Mouse (Mus musculus): ENCODE measurements at regions not wholly inside any gene's neighbourhood (a gene's known extent, or its start where the extent isn't known, plus 50 kb on each side); places are given as distances from the start of the nearest gene placed in this dataset.

DNA sequence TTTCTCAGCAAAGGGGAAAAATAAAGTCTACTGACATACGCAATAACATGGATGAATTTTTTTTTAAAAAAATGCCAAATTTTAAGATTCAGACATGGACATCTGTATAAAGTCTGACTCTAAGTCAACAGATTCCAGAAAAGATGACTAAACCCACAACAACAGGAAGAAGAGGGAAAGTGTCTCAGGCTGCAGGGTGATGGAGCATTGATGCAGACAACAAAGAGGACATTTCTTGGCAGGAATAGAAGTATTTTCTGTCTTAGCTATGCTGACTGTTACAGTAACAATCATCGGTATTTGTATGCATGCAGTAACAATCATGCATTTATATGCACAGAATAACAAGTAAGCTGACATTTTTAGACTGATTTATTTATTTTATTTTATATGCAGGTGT lies 139.5 kb downstream of the S1pr1 start:
- no peak overlapping the region for H3K27ac ChIP-seq
- ATAC-seq (no peak), DNase-seq (ENCODE audit: low spot score) (no peak)
- WGBS: 89% methylated on average over 2 of the region's 2 CpGs
- no peak overlapping the region for H3K4me3 ChIP-seq (ENCODE audit: low read length)
- no peaks in the 10 kb centered on the region for H3K27me3 ChIP-seq (ENCODE audit: insufficient read depth, low read length)
- no peak overlapping the region for H3K9ac ChIP-seq (replicated peaks; ENCODE audit: low read length)
- no peaks in the 10 kb centered on the region for H3K36me3 ChIP-seq (ENCODE audit: insufficient read depth, low read length)
- no peak overlapping the region for H3K4me2 ChIP-seq (ENCODE audit: low read depth, low read length)
- TF ChIP-seq CTCF (IDR thresholded peaks at IDR 0.05; ENCODE audit: low read depth): no peak
- H3K4me1 ChIP-seq (ENCODE audit: insufficient read depth, low read length): no peaks in the 10 kb centered on the region
- no peaks in the 10 kb centered on the region for H3K9me3 ChIP-seq (ENCODE audit: low read length)

DNA sequence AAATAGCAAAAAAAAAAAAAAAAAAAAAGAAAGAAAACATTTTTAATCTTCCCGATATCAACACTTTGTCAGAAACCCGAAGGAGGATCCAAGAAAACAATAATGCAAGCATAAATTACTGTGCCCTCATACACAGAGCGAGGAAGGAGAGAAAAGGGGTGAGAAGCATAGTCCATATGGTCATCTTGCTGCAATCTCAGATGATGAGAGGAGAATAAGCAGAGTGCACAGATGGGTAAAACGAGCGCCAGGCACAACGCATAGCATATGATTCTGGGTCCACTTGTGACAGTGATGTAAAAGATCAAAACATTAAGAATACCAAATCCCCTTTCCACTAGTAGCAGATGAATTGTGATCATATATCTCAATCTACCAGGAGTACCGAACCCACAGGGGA lies 152.1 kb downstream of the S1pr1 start:
- Histone ChIP-seq H3K4me3 (ENCODE audit: low read length) (no peak overlapping the region), H3K27ac (no peak overlapping the region), H3K9ac (replicated peaks; ENCODE audit: low read length) (no peak overlapping the region), H3K9me3 (ENCODE audit: low read length) (no peaks in the 10 kb centered on the region), H3K4me2 (ENCODE audit: low read depth, low read length) (no peak overlapping the region), H3K36me3 (ENCODE audit: insufficient read depth, low read length) (no peaks in the 10 kb centered on the region), H3K4me1 (ENCODE audit: insufficient read depth, low read length) (no peaks in the 10 kb centered on the region), H3K27me3 (ENCODE audit: insufficient read depth, low read length) (no peaks in the 10 kb centered on the region)
- TF ChIP-seq CTCF (IDR thresholded peaks at IDR 0.05; ENCODE audit: low read depth): no peak
- ATAC-seq (no peak), DNase-seq (ENCODE audit: low spot score) (no peak)
- WGBS: 88% methylated on average over 7 of the region's 7 CpGs

DNA sequence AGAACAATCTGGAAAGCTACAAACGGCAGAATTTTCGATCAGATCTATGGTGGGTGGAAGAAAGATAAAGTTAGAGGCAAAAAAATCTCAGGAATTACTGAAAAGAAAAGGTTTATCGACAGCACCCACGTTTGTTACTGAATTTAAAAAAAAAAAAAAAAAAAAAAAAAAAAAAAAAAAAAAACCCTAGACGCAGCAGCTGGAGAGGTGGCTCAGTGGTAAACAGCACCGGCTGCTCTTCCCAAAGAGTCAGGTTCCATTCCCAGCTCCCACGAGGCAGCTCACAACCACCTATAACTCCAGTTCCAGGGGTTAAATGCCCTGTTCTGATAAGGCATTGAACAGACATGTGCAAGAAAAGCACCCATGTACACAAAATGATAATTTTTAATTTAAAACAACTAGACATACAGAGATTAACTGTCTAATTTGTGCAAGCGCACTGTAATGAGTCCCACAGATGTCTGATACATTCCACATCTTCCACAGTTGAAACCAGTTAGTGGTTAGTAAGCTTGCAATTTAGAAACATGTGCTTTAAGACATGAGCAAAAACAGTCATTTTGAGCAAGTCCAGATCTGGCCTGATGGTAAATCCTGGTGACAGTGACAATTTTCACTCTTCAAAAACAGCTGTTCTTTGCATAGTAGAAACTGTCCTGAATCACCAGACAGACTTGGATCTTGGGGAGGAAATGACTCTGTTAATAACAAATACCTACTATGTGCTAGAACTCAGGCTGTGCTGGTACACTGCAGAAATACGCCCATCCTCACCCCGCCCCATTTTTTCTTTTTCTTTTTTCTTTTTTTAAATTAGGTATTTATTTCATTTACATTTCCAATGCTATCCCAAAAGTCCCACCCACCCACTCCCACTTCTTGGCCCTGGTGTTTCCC lies 159.8 kb downstream of the S1pr1 start:
- Histone ChIP-seq H3K27ac (no peak overlapping the region), H3K9me3 (ENCODE audit: low read length) (no peaks in the 10 kb centered on the region), H3K36me3 (ENCODE audit: insufficient read depth, low read length) (no peaks in the 10 kb centered on the region), H3K9ac (replicated peaks; ENCODE audit: low read length) (no peak overlapping the region), H3K27me3 (ENCODE audit: insufficient read depth, low read length) (no peaks in the 10 kb centered on the region), H3K4me2 (ENCODE audit: low read depth, low read length) (no peak overlapping the region), H3K4me3 (ENCODE audit: low read length) (no peak overlapping the region), H3K4me1 (ENCODE audit: insufficient read depth, low read length) (no peaks in the 10 kb centered on the region)
- 85% methylated on average over 10 of the region's 10 CpGs for WGBS
- ATAC-seq (no peak), DNase-seq (ENCODE audit: low spot score) (no peak)
- TF ChIP-seq CTCF (IDR thresholded peaks at IDR 0.05; ENCODE audit: low read depth): no peak

DNA sequence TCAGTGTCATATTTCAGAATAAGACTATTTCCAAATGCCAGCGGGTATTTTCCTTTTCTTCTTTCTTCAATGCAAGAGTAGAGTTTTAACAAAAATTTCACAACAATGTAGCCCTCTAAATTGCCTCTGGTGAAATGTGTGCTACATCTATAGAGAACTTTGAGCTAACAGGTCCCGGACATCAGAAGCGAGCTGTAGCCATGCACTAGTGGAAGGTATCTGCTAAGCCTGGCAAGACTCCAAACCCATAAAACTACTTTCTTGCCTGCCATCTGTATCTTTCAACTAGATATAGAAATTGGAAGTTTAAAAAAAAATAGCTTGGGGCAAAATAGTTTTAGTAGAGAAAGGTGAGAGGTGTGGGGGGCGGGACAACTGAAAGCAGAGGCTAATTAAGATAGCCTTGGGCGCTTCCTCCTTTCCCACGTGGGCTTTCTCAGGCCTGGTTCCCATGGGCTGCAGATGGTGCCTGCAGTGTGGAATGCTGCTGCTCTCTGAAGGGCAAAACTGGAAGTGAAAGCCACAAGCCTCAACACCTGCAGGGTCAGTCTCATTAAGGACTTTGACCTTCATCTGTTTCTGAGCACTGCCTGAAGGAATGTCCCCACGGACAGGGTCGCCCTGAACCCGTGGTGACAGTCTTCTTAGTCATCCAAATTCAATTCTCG lies 160.9 kb downstream of the S1pr1 start:
- Histone ChIP-seq H3K4me3 (ENCODE audit: low read length) (no peak overlapping the region), H3K27me3 (ENCODE audit: insufficient read depth, low read length) (no peaks in the 10 kb centered on the region), H3K4me1 (ENCODE audit: insufficient read depth, low read length) (no peaks in the 10 kb centered on the region), H3K9me3 (ENCODE audit: low read length) (no peaks in the 10 kb centered on the region), H3K9ac (replicated peaks; ENCODE audit: low read length) (no peak overlapping the region), H3K27ac (no peak overlapping the region), H3K4me2 (ENCODE audit: low read depth, low read length) (no peak overlapping the region), H3K36me3 (ENCODE audit: insufficient read depth, low read length) (no peaks in the 10 kb centered on the region)
- 71% methylated on average over 10 of the region's 10 CpGs for WGBS
- peak; percentile 41 for TF ChIP-seq CTCF (IDR thresholded peaks at IDR 0.05; ENCODE audit: low read depth)
- ATAC-seq (0 out of 2 replicates have a peak, but pooled peaks have one; percentile 21), DNase-seq (ENCODE audit: low spot score) (peak; percentile 9)

DNA sequence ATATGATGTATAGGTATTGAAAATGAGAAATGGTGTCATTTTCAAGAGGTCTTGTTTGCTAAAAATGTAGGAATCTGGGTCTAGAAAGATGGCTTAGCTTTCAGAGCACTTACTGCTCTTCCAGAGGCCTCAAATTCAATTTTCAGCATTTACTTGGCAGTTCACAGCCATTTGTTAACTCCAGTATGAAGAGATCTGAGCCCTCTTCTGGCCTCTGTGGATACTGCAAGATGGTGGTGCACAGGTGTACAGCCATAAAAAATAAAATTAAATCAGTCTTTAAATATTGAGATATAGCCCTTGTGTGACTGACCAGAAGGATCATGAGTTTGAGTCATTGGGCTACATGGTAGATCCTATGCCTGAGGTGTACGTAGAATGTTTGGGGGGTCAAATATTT lies 173.1 kb downstream of the S1pr1 start:
- no peak overlapping the region for H3K27ac ChIP-seq
- H3K4me3 ChIP-seq (ENCODE audit: low read length): no peak overlapping the region
- no peaks in the 10 kb centered on the region for H3K9me3 ChIP-seq (ENCODE audit: low read length)
- no peak overlapping the region for H3K4me2 ChIP-seq (ENCODE audit: low read depth, low read length)
- peak; percentile 62 for TF ChIP-seq CTCF (IDR thresholded peaks at IDR 0.05; ENCODE audit: low read depth)
- no peaks in the 10 kb centered on the region for H3K36me3 ChIP-seq (ENCODE audit: insufficient read depth, low read length)
- peak; percentile 76 for DNase-seq (ENCODE audit: low spot score)
- 0 out of 2 replicates have a peak, but pooled peaks have one; percentile 58 for ATAC-seq
- no peaks in the 10 kb centered on the region for H3K4me1 ChIP-seq (ENCODE audit: insufficient read depth, low read length)
- no peaks in the 10 kb centered on the region for H3K27me3 ChIP-seq (ENCODE audit: insufficient read depth, low read length)
- WGBS: 87% methylated on average over 1 of the region's 1 CpGs
- H3K9ac ChIP-seq (replicated peaks; ENCODE audit: low read length): no peak overlapping the region

DNA sequence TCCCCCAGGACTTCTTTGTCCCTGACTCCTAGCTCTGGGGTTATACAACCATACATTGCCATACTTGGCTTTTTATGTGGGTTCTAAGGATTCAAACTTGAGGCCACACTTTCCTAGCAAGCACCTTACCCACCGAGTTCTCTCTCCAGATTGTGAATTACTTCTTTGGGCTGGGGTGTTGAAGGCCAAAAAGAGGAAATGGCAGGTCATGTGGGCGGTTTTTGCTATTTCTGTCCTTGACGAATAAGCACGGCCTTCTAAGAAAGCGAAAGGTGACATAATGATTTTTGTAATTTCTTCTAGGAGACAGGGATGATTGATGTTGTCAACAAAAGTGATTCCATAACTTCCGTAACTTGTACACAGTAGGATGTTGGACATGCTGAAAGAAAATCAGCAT lies 176.5 kb downstream of the S1pr1 start:
- no peak overlapping the region for H3K4me3 ChIP-seq (ENCODE audit: low read length)
- WGBS: 87% methylated on average over 6 of the region's 6 CpGs
- no peak for ATAC-seq
- no peaks in the 10 kb centered on the region for H3K4me1 ChIP-seq (ENCODE audit: insufficient read depth, low read length)
- H3K9me3 ChIP-seq (ENCODE audit: low read length): no peaks in the 10 kb centered on the region
- H3K36me3 ChIP-seq (ENCODE audit: insufficient read depth, low read length): no peaks in the 10 kb centered on the region
- H3K9ac ChIP-seq (replicated peaks; ENCODE audit: low read length): no peak overlapping the region
- no peaks in the 10 kb centered on the region for H3K27me3 ChIP-seq (ENCODE audit: insufficient read depth, low read length)
- no peak for DNase-seq (ENCODE audit: low spot score)
- no peak for TF ChIP-seq CTCF (IDR thresholded peaks at IDR 0.05; ENCODE audit: low read depth)
- H3K27ac ChIP-seq: no peak overlapping the region
- no peak overlapping the region for H3K4me2 ChIP-seq (ENCODE audit: low read depth, low read length)
